8 mouse cellular contexts compared by ENCODE assay signal in the genomic region with DNA sequence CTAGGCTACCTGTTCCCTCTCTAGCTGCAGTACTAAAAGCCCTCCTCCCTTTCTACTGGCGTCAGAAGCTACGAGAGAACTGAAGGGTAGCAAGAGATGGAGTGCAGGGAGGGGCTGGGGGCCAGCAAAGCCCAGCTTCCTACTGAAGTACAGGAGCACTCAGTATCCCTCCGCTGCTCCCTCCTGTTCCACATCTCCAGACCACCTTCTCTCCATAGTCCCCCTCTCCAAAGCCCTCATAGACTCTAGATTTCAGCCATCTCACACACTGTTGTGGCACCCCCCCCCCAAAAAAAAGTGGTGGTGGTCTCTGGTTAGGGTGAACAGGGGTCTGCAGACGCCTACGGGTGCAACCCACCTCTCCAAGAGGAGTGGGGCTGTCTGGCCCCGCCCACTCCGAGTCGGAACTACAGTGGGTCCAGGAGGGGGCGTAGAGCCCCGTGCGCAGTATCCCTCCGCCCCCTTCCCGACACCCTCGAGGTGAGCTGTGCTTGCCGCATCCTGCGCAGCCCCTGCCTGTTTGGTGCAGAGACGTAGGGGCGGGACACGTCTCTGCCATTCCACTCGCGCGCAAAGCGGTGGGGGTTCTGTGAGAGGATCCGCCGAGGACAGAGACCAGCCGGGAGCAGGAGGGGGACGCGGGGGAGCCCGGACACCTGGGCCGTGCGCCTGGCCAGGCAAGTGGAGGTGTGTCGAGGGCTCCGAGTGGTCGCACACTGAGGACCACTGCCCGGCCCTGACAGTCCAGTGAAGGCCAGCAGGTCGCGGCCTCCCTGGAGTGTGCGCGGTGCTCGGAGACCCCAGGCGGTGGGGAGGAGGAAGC. TPM values are rescaled to one million over a fixed set of nuclear protein-coding genes. Genes with fewer than 3 reads are reported as not detected.
A peak's percentile ranks its signal among the peaks of the same experiment; 100 is the strongest.
DNase-seq lines count a peak whose midpoint lies in the region; ATAC-seq and TF ChIP-seq lines count a peak whose summit lies in the region.

No protein-coding gene starts in this region.

- H3K27ac ChIP-seq in embryonic facial prominence, embryonic 15.5 days (replicated peaks): peak overlapping the region; percentile 86
- peak overlapping the region; percentile 90 for H3K27ac ChIP-seq in heart, embryonic 10.5 days
- H3K27ac ChIP-seq in kidney, embryonic 14.5 days (ENCODE audit: low read depth, low read length): peak overlapping the region; percentile 69
- H3K27ac ChIP-seq in limb, embryonic 14.5 days (replicated peaks; ENCODE audit: low read depth, low read length): peak overlapping the region; percentile 77
- H3K27ac ChIP-seq in midbrain, embryonic 15.5 days: peak overlapping the region; percentile 93

- DNase-seq in 3T3-L1 (ENCODE audit: low read depth, low spot score): peak; percentile 65
- DNase-seq in adrenal gland, postnatal 4 days (ENCODE audit: low spot score in 2 of 2): peak; percentile 27 to 46
- DNase-seq in heart, embryonic 10.5 days (ENCODE audit: low spot score): peak; percentile 88
- DNase-seq in limb, embryonic 14.5 days (ENCODE audit: low spot score): peak; percentile 83
- peak; percentile 62 to 64 for DNase-seq in spleen, postnatal 36 days (ENCODE audit: low spot score in 2 of 2)

- peak; percentile 97 for ATAC-seq in embryonic facial prominence, embryonic 15.5 days (ENCODE audit: insufficient number of reproducible peaks, low FRiP score, low TSS enrichment, low read depth)
- ATAC-seq in kidney, embryonic 14.5 days (ENCODE audit: low FRiP score, low TSS enrichment): peak; percentile 99
- ATAC-seq in limb, embryonic 14.5 days (ENCODE audit: low FRiP score, low read depth): peak; percentile 99
- ATAC-seq in midbrain, embryonic 15.5 days (replicated peaks): peak; percentile 99

- no peaks in the 10 kb centered on the region for H3K4me1 ChIP-seq in embryonic facial prominence, embryonic 15.5 days
- no peaks in the 10 kb centered on the region for H3K4me1 ChIP-seq in heart, embryonic 10.5 days
- no peaks in the 10 kb centered on the region for H3K4me1 ChIP-seq in kidney, embryonic 14.5 days (ENCODE audit: control insufficient read depth, insufficient read depth, low read length)
- H3K4me1 ChIP-seq in limb, embryonic 14.5 days (ENCODE audit: control insufficient read depth, insufficient read depth, low read length): no peaks in the 10 kb centered on the region
- H3K4me1 ChIP-seq in midbrain, embryonic 15.5 days: peaks cover 8% of the 10 kb centered on the region; the same call in 1 of the 2 replicates

- peak overlapping the region; percentile 62 for H3K4me3 ChIP-seq in embryonic facial prominence, embryonic 15.5 days (replicated peaks)
- H3K4me3 ChIP-seq in heart, embryonic 10.5 days: peak overlapping the region; percentile 73
- peak overlapping the region; percentile 64 for H3K4me3 ChIP-seq in kidney, embryonic 14.5 days (ENCODE audit: low read length)
- H3K4me3 ChIP-seq in limb, embryonic 14.5 days (replicated peaks; ENCODE audit: low read length): peak overlapping the region; percentile 52
- H3K4me3 ChIP-seq in midbrain, embryonic 15.5 days: peak overlapping the region; percentile 77

- H3K4me2 ChIP-seq in embryonic facial prominence, embryonic 15.5 days (replicated peaks): peak overlapping the region; percentile 49
- H3K4me2 ChIP-seq in kidney, embryonic 14.5 days (replicated peaks; ENCODE audit: low read depth, low read length): peak overlapping the region; percentile 41
- peak overlapping the region; percentile 47 for H3K4me2 ChIP-seq in limb, embryonic 14.5 days (replicated peaks; ENCODE audit: low read depth, low read length, severe bottlenecking)
- peak overlapping the region; percentile 46 for H3K4me2 ChIP-seq in midbrain, embryonic 15.5 days

- 0 out of 2 replicates have a peak, but pooled peaks have one; percentile 30 for TF ChIP-seq POLR2A in limb, embryonic 14.5 days (IDR thresholded peaks at IDR 0.05; ENCODE audit: borderline replicate concordance, extremely low read depth, insufficient read depth, insufficient read length)

- 20% methylated on average over 41 of the region's 41 CpGs for WGBS in embryonic facial prominence, embryonic 15.5 days
- 17% methylated on average over 41 of the region's 41 CpGs for WGBS in heart, embryonic 10.5 days
- WGBS in kidney, embryonic 14.5 days: 32% methylated on average over 41 of the region's 41 CpGs
- WGBS in limb, embryonic 14.5 days: 24% methylated on average over 31 of the region's 41 CpGs
- WGBS in midbrain, embryonic 15.5 days: 32% methylated on average over 41 of the region's 41 CpGs

- peaks cover 11% of the 10 kb centered on the region; the same call in 1 of the 2 replicates for H3K36me3 ChIP-seq in embryonic facial prominence, embryonic 15.5 days
- peaks cover 26% of the 10 kb centered on the region; the same call in 1 of the 2 replicates for H3K36me3 ChIP-seq in heart, embryonic 10.5 days
- H3K36me3 ChIP-seq in kidney, embryonic 14.5 days (ENCODE audit: control insufficient read depth, insufficient read depth, low read length): peaks cover 21% of the 10 kb centered on the region
- peaks cover 22% of the 10 kb centered on the region for H3K36me3 ChIP-seq in limb, embryonic 14.5 days (ENCODE audit: control insufficient read depth, insufficient read depth, low read length)
- H3K36me3 ChIP-seq in midbrain, embryonic 15.5 days (replicated peaks): 0 out of 2 replicates have a peak, but pooled peaks cover 8% of the 10 kb centered on the region

- H3K9me3 ChIP-seq in embryonic facial prominence, embryonic 15.5 days (replicated peaks): no peaks in the 10 kb centered on the region
- no peaks in the 10 kb centered on the region for H3K9me3 ChIP-seq in heart, embryonic 10.5 days
- no peaks in the 10 kb centered on the region for H3K9me3 ChIP-seq in kidney, embryonic 14.5 days (ENCODE audit: control insufficient read depth, low read length)
- no peaks in the 10 kb centered on the region for H3K9me3 ChIP-seq in limb, embryonic 14.5 days (ENCODE audit: control insufficient read depth, low read length)
- H3K9me3 ChIP-seq in midbrain, embryonic 15.5 days: no peaks in the 10 kb centered on the region

- H3K27me3 ChIP-seq in embryonic facial prominence, embryonic 15.5 days: no peaks in the 10 kb centered on the region
- H3K27me3 ChIP-seq in heart, embryonic 10.5 days (ENCODE audit: insufficient read depth, poor library complexity, severe bottlenecking): no peaks in the 10 kb centered on the region
- H3K27me3 ChIP-seq in kidney, embryonic 14.5 days (ENCODE audit: control insufficient read depth, insufficient read depth, low read length): no peaks in the 10 kb centered on the region
- H3K27me3 ChIP-seq in limb, embryonic 14.5 days (ENCODE audit: control insufficient read depth, insufficient read depth, low read length): no peaks in the 10 kb centered on the region
- H3K27me3 ChIP-seq in midbrain, embryonic 15.5 days (replicated peaks): no peaks in the 10 kb centered on the region

- peak overlapping the region; percentile 42 for H3K9ac ChIP-seq in embryonic facial prominence, embryonic 15.5 days
- peak overlapping the region; percentile 78 for H3K9ac ChIP-seq in kidney, embryonic 14.5 days (ENCODE audit: low read depth, low read length)
- peak overlapping the region; percentile 77 for H3K9ac ChIP-seq in limb, embryonic 14.5 days (ENCODE audit: low read depth, low read length, severe bottlenecking)
- peak overlapping the region; percentile 83 for H3K9ac ChIP-seq in midbrain, embryonic 15.5 days

RNA-seq across cellular contexts. Expression of gene Gprasp2, which starts 46.8 kb away (rescaled TPM):
- total RNA-seq in adrenal gland, postnatal 4 days (2021): 10 to 100 TPM; 39.8 to 46.2 TPM
- polyA plus RNA-seq in embryonic facial prominence, embryonic 15.5 days (2015; fragmentation: Nextera tagmentation; extraction: Ambion mirVana): 31.8 and 37.8 TPM in 2 replicates
- 19.9 and 20.0 TPM in 2 replicates for polyA plus RNA-seq in heart, embryonic 10.5 days (2016; fragmentation: Nextera tagmentation; extraction: Ambion mirVana)
- polyA plus RNA-seq in kidney, embryonic 14.5 days (2014; fragmentation: Nextera tagmentation; extraction: Ambion mirVana): 11.4 and 21.6 TPM in 2 replicates
- 49.3 and 50.5 TPM in 2 replicates for polyA plus RNA-seq in limb, embryonic 14.5 days (2012; rRNA removed)
- 33.1 and 43.0 TPM in 2 replicates for polyA plus RNA-seq in limb, embryonic 14.5 days (2014; fragmentation: Nextera tagmentation; extraction: Ambion mirVana)
- polyA plus RNA-seq in midbrain, embryonic 15.5 days (2015; fragmentation: Nextera tagmentation; extraction: Ambion mirVana): 237 and 254 TPM in 2 replicates

Comparison
In these comparisons a context has a peak if more than half of its experiments do, and no peak if none do; other contexts are left out.
1. Peak in every context shown above with its lines: DNase-seq, ATAC-seq, H3K4me3 ChIP-seq and H3K27ac ChIP-seq.
2. DNase-seq: peak in every context shown above with its lines; median percentile 88 in heart, embryonic 10.5 days; 83 in limb, embryonic 14.5 days; 65 in 3T3-L1; 63 in spleen, postnatal 36 days; 36 in adrenal gland, postnatal 4 days.